Mouse (Mus musculus): ENCODE data around the gene Ifng.

DNA sequence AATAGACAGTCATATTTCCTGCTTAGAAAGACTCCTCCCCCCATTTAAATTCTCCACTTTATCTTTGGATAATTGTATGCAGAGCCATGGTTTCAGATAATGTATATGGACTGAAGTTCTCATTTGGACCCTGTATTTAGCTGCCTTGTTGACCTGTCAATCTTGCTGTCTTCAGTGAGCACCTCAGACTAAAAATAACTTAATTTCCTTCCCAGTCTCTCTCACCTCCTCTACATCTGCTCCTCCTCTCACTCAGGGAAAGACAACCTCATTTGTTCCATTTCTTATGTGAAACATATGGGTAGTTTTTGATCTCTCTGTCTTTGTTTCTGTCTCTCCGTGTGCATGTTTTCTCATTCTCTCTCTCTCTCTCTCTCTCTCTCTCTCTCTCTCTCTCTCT, 53.3 kb downstream of the Ifng start:
- TF ChIP-seq TAL1 (IDR thresholded peaks at IDR 0.05; ENCODE audit: low read length) = no peak
- TF ChIP-seq GATA1 (IDR thresholded peaks at IDR 0.05; ENCODE audit: low read length) = no peak
